Mouse (Mus musculus): ENCODE results near the gene Gm49342.

The Gm49342 gene

GRCm38 (mm10) chr14:50981207-50981606, 36.9 kb downstream of the Gm49342 start:
- DNase-seq (ENCODE audit: extremely low spot score) = no peak

GRCm38 (mm10) chr14:50981837-50982236, 37.5 kb downstream of the Gm49342 start:
- DNase-seq (ENCODE audit: extremely low spot score) = no peak

GRCm38 (mm10) chr14:50987668-50988067, 43.4 kb downstream of the Gm49342 start:
- no peak for DNase-seq (ENCODE audit: extremely low spot score)

- no peak for DNase-seq (ENCODE audit: extremely low spot score)
Measured at GRCm38 (mm10) chr14:50991037-50991436, 46.7 kb downstream of the Gm49342 start.

GRCm38 (mm10) chr14:50997088-50997487, 52.8 kb downstream of the Gm49342 start:
- DNase-seq (ENCODE audit: extremely low spot score) = no peak

GRCm38 (mm10) chr14:50997999-50998666, 53.8 kb downstream of the Gm49342 start:
- no peak for DNase-seq (ENCODE audit: extremely low spot score)

- DNase-seq (ENCODE audit: extremely low spot score) = no peak
Measured at GRCm38 (mm10) chr14:51007152-51007801, 63.0 kb downstream of the Gm49342 start, which contains the start of gene Rnase10. Gene Rnase10 (plus strand): TSS chr14:51007751.

GRCm38 (mm10) chr14:51007914-51008713, 63.8 kb downstream of the Gm49342 start:
- no peak for DNase-seq (ENCODE audit: extremely low spot score)

- no peak for DNase-seq (ENCODE audit: extremely low spot score)
Measured at GRCm38 (mm10) chr14:51008781-51009180, 64.5 kb downstream of the Gm49342 start.

- no peak for DNase-seq (ENCODE audit: extremely low spot score)
Measured at GRCm38 (mm10) chr14:51009572-51009971, 65.3 kb downstream of the Gm49342 start.
